In genomic region chr11:118646864-118647263, GRCm38 (mm10) we compare ENCODE assay signal across 23 mouse cellular contexts.
DNase-seq lines count a peak whose midpoint lies in the region; ATAC-seq and TF ChIP-seq lines count a peak whose summit lies in the region.
"Had no signal": no experiment of that assay in that cellular context is flagged by ENCODE, and none has a peak within 500 bp of the region (broad histone marks: within the 10 kb centered on the region; RNA-seq: fewer than 3 reads in every experiment).

No protein-coding gene starts in this region.

- H3K9me3 ChIP-seq in forebrain, embryonic 14.5 days (replicated peaks; ENCODE audit: control insufficient read depth, low read length): no peaks in the 10 kb centered on the region
- H3K9me3 ChIP-seq in forebrain, embryonic 16.5 days (ENCODE audit: control insufficient read depth, low read length): 0 out of 2 replicates have a peak, but pooled peaks cover 4% of the 10 kb centered on the region
- H3K9me3 ChIP-seq in midbrain, embryonic 14.5 days (ENCODE audit: control insufficient read depth, low read length): no peaks in the 10 kb centered on the region
- H3K9me3 ChIP-seq in midbrain, embryonic 13.5 days: no peaks in the 10 kb centered on the region
- H3K9me3 ChIP-seq: forebrain, embryonic 10.5 days; forebrain, embryonic 13.5 days; heart, embryonic 10.5 days; heart, embryonic 13.5 days had no signal

- H3K4me1 ChIP-seq in forebrain, embryonic 14.5 days (ENCODE audit: control insufficient read depth, insufficient read depth, low read length): no peaks in the 10 kb centered on the region
- H3K4me1 ChIP-seq in forebrain, embryonic 16.5 days (replicated peaks; ENCODE audit: control insufficient read depth, insufficient read depth, low read length): peaks cover 2% of the 10 kb centered on the region; the same call in 1 of the 2 replicates
- 0 out of 2 replicates have a peak, but pooled peaks cover 4% of the 10 kb centered on the region for H3K4me1 ChIP-seq in midbrain, embryonic 14.5 days (ENCODE audit: control insufficient read depth, insufficient read depth, low read length)
- H3K4me1 ChIP-seq in midbrain, embryonic 13.5 days (replicated peaks): peaks cover 15% of the 10 kb centered on the region
- H3K4me1 ChIP-seq: heart, embryonic 13.5 days had no signal

- H3K9ac ChIP-seq in forebrain, embryonic 14.5 days (ENCODE audit: low read length): no peak overlapping the region
- no peak overlapping the region for H3K9ac ChIP-seq in forebrain, embryonic 16.5 days (replicated peaks; ENCODE audit: low read depth, low read length)
- H3K9ac ChIP-seq in midbrain, embryonic 14.5 days (replicated peaks; ENCODE audit: low read length): no peak overlapping the region
- H3K9ac ChIP-seq in midbrain, embryonic 13.5 days (replicated peaks): no peak overlapping the region
- H3K9ac ChIP-seq: forebrain, embryonic 13.5 days; heart, embryonic 13.5 days; hindbrain, embryonic 14.5 days had no signal

- H3K4me3 ChIP-seq in forebrain, embryonic 14.5 days (ENCODE audit: low read depth, low read length): no peak overlapping the region
- no peak overlapping the region for H3K4me3 ChIP-seq in forebrain, embryonic 16.5 days (replicated peaks; ENCODE audit: low read length)
- no peak overlapping the region for H3K4me3 ChIP-seq in midbrain, embryonic 14.5 days (replicated peaks; ENCODE audit: low read depth, low read length)
- H3K4me3 ChIP-seq in midbrain, embryonic 13.5 days (replicated peaks): no peak overlapping the region
- H3K4me3 ChIP-seq: forebrain, embryonic 10.5 days; forebrain, embryonic 13.5 days; heart, adult 2 months; heart, embryonic 10.5 days; heart, embryonic 13.5 days had no signal

- no peak for ATAC-seq in forebrain, embryonic 14.5 days
- no peak for ATAC-seq in forebrain, embryonic 16.5 days
- ATAC-seq in midbrain, embryonic 14.5 days (ENCODE audit: low FRiP score, low TSS enrichment): no peak
- no peak for ATAC-seq in midbrain, embryonic 13.5 days
- ATAC-seq: activated CD4-positive, CD25-positive, alpha-beta regulatory T cell, adult 4 months; forebrain, embryonic 13.5 days; hindbrain, postnatal 0 days; inflammation-experienced regulatory T-cells, adult 6 months had no signal

- H3K36me3 ChIP-seq in forebrain, embryonic 14.5 days (ENCODE audit: control insufficient read depth, insufficient read depth, low read length): no peaks in the 10 kb centered on the region
- H3K36me3 ChIP-seq in forebrain, embryonic 16.5 days (ENCODE audit: control insufficient read depth, insufficient read depth): no peaks in the 10 kb centered on the region
- no peaks in the 10 kb centered on the region for H3K36me3 ChIP-seq in midbrain, embryonic 14.5 days (ENCODE audit: control insufficient read depth, insufficient read depth, low read length)
- no peaks in the 10 kb centered on the region for H3K36me3 ChIP-seq in midbrain, embryonic 13.5 days
- H3K36me3 ChIP-seq: forebrain, embryonic 10.5 days; heart, embryonic 10.5 days; heart, embryonic 13.5 days had no signal

- TF ChIP-seq CTCF in brain, embryonic 14.5 days (IDR thresholded peaks at IDR 0.05; ENCODE audit: borderline replicate concordance, extremely low read depth, insufficient read depth, insufficient read length): no peak

- WGBS in forebrain, embryonic 14.5 days: 86% methylated on average over 3 of the region's 3 CpGs
- 83% methylated on average over 3 of the region's 3 CpGs for WGBS in forebrain, embryonic 16.5 days
- WGBS in midbrain, embryonic 14.5 days: 85% methylated on average over 3 of the region's 3 CpGs
- WGBS in midbrain, embryonic 13.5 days: 90% methylated on average over 3 of the region's 3 CpGs

- no peak overlapping the region for H3K4me2 ChIP-seq in forebrain, embryonic 14.5 days (ENCODE audit: low read length)
- H3K4me2 ChIP-seq in forebrain, embryonic 16.5 days (ENCODE audit: low read length): no peak overlapping the region
- H3K4me2 ChIP-seq in midbrain, embryonic 14.5 days (ENCODE audit: low read length): no peak overlapping the region
- no peak overlapping the region for H3K4me2 ChIP-seq in midbrain, embryonic 13.5 days (replicated peaks)
- H3K4me2 ChIP-seq: forebrain, embryonic 13.5 days; heart, embryonic 13.5 days; hindbrain, embryonic 14.5 days had no signal

- no peak for TF ChIP-seq POLR2A in brain, embryonic 14.5 days (IDR thresholded peaks at IDR 0.05; ENCODE audit: borderline replicate concordance, extremely low read depth, insufficient read depth, insufficient read length, poor library complexity, severe bottlenecking)

- peak; percentile 37 to 49 for DNase-seq in cerebellum, adult 18-20 months
- DNase-seq in cerebellum, adult 11 months: no peak
- DNase-seq in forebrain, embryonic 14.5 days (ENCODE audit: low spot score): peak; percentile 46
- peak; percentile 42 for DNase-seq in midbrain, embryonic 14.5 days
- peak; percentile 31 for DNase-seq in brain, embryonic 14.5 days (ENCODE audit: low read depth)
- DNase-seq: adrenal gland, adult 8-10 months; adrenal gland, postnatal 25 days; cerebellum, adult 11-12 months; gastrocnemius, postnatal 10 days; gastrocnemius, postnatal 36 days; heart, adult 2 months; heart, postnatal 14 days; heart, postnatal 4 days had no signal

- H3K27ac ChIP-seq in forebrain, embryonic 14.5 days (ENCODE audit: low read depth, low read length): no peak overlapping the region
- H3K27ac ChIP-seq in forebrain, embryonic 16.5 days (ENCODE audit: low read length): no peak overlapping the region
- H3K27ac ChIP-seq in midbrain, embryonic 14.5 days (replicated peaks; ENCODE audit: low read depth, low read length): no peak overlapping the region
- H3K27ac ChIP-seq in midbrain, embryonic 13.5 days: no peak overlapping the region
- H3K27ac ChIP-seq: forebrain, embryonic 10.5 days; forebrain, embryonic 13.5 days; heart, adult 2 months; heart, embryonic 10.5 days; heart, embryonic 13.5 days; hindbrain, embryonic 14.5 days; hindbrain, postnatal 0 days had no signal

- no peaks in the 10 kb centered on the region for H3K27me3 ChIP-seq in forebrain, embryonic 14.5 days (replicated peaks; ENCODE audit: control insufficient read depth, insufficient read depth, low read length)
- no peaks in the 10 kb centered on the region for H3K27me3 ChIP-seq in forebrain, embryonic 16.5 days (replicated peaks; ENCODE audit: control insufficient read depth, insufficient read depth, low read length)
- H3K27me3 ChIP-seq in midbrain, embryonic 14.5 days (ENCODE audit: control insufficient read depth, insufficient read depth, low read length): no peaks in the 10 kb centered on the region
- no peaks in the 10 kb centered on the region for H3K27me3 ChIP-seq in midbrain, embryonic 13.5 days
- H3K27me3 ChIP-seq: forebrain, embryonic 13.5 days had no signal
